ENCODE assay signal across 8 mouse cellular contexts in genomic region chr5:149245965-149246470, GRCm38 (mm10). TPM values are rescaled to one million over a fixed set of nuclear protein-coding genes. Genes with fewer than 3 reads are reported as not detected.
A peak's percentile ranks its signal among the peaks of the same experiment; 100 is the strongest.
DNase-seq lines count a peak whose midpoint lies in the region; ATAC-seq lines count a peak whose summit lies in the region.

No protein-coding gene starts in this region.

- H3K4me2 ChIP-seq in embryonic facial prominence, embryonic 12.5 days (replicated peaks) = peak overlapping the region; percentile 48
- peak overlapping the region; percentile 58 for H3K4me2 ChIP-seq in stomach, embryonic 14.5 days (replicated peaks; ENCODE audit: low read depth, low read length)

- intact Hi-C loops in heart, postnatal 14 days (cut with DNase I) = no loop called here

- H3K4me1 ChIP-seq in embryonic facial prominence, embryonic 12.5 days = peaks cover 14% of the 10 kb centered on the region
- H3K4me1 ChIP-seq in limb, embryonic 10.5 days = peaks cover 21% of the 10 kb centered on the region
- H3K4me1 ChIP-seq in stomach, embryonic 14.5 days (ENCODE audit: control insufficient read depth, insufficient read depth, low read length) = peaks cover 21% of the 10 kb centered on the region

- no peaks in the 10 kb centered on the region for H3K9me3 ChIP-seq in embryonic facial prominence, embryonic 12.5 days
- 0 out of 2 replicates have a peak, but pooled peaks cover 1% of the 10 kb centered on the region for H3K9me3 ChIP-seq in limb, embryonic 10.5 days (replicated peaks)
- H3K9me3 ChIP-seq in stomach, embryonic 14.5 days (ENCODE audit: control insufficient read depth, low read depth, low read length) = peaks cover 4% of the 10 kb centered on the region; the same call in 1 of the 2 replicates

- peak; percentile 66 for ATAC-seq in embryonic facial prominence, embryonic 12.5 days (ENCODE audit: insufficient number of reproducible peaks, insufficient read depth, low FRiP score, low TSS enrichment)
- peak; percentile 88 for ATAC-seq in stomach, embryonic 14.5 days (ENCODE audit: insufficient number of reproducible peaks, insufficient read depth, low FRiP score, low read depth)

- no peak overlapping the region for H3K9ac ChIP-seq in embryonic facial prominence, embryonic 12.5 days
- H3K9ac ChIP-seq in stomach, embryonic 14.5 days (replicated peaks; ENCODE audit: low read depth, low read length) = no peak overlapping the region

- 26% methylated on average over 16 of the region's 16 CpGs for WGBS in embryonic facial prominence, embryonic 12.5 days
- WGBS in limb, embryonic 10.5 days = 16% methylated on average over 16 of the region's 16 CpGs
- 7% methylated on average over 16 of the region's 16 CpGs for WGBS in stomach, embryonic 14.5 days

- H3K4me3 ChIP-seq in embryonic facial prominence, embryonic 12.5 days = peak overlapping the region; percentile 6
- H3K4me3 ChIP-seq in limb, embryonic 10.5 days = peak overlapping the region; percentile 31
- peak overlapping the region; percentile 15 for H3K4me3 ChIP-seq in stomach, embryonic 14.5 days (ENCODE audit: low read depth, low read length)

- H3K36me3 ChIP-seq in embryonic facial prominence, embryonic 12.5 days = no peaks in the 10 kb centered on the region
- H3K36me3 ChIP-seq in limb, embryonic 10.5 days = no peaks in the 10 kb centered on the region
- H3K36me3 ChIP-seq in stomach, embryonic 14.5 days (ENCODE audit: control insufficient read depth, insufficient read depth, low read length) = no peaks in the 10 kb centered on the region

- no peak overlapping the region for H3K27ac ChIP-seq in embryonic facial prominence, embryonic 12.5 days
- H3K27ac ChIP-seq in limb, embryonic 10.5 days = peak overlapping the region; percentile 69
- peak overlapping the region; percentile 44; the same call in 1 of the 2 replicates for H3K27ac ChIP-seq in stomach, embryonic 14.5 days (ENCODE audit: low read length)

- no peaks in the 10 kb centered on the region for H3K27me3 ChIP-seq in embryonic facial prominence, embryonic 12.5 days
- no peaks in the 10 kb centered on the region for H3K27me3 ChIP-seq in limb, embryonic 10.5 days (ENCODE audit: low read depth, poor library complexity, severe bottlenecking)
- no peaks in the 10 kb centered on the region for H3K27me3 ChIP-seq in stomach, embryonic 14.5 days (ENCODE audit: control insufficient read depth, insufficient read depth, low read length)

- DNase-seq in ovary, adult 18-20 months (ENCODE audit: low spot score) = peak; percentile 31
- no peak for DNase-seq in ovary, postnatal 14 days (ENCODE audit: low spot score)
- DNase-seq in heart, postnatal 14 days = peak; percentile 51
- peak; percentile 43 for DNase-seq in limb, embryonic 10.5 days (ENCODE audit: low spot score)
- DNase-seq in mesoderm, embryonic 11.5 days (ENCODE audit: low read depth, low spot score) = peak; percentile 32
- DNase-seq in urinary bladder, postnatal 10 days (ENCODE audit: low spot score) = no peak

RNA-seq across cellular contexts. Expression of gene Alox5ap, which starts 18.5 kb away (rescaled TPM):
- polyA plus RNA-seq in embryonic facial prominence, embryonic 12.5 days (2016; fragmentation: Nextera tagmentation; extraction: Ambion mirVana) = 8.5 and 13.1 TPM in 2 replicates
- 10 to 100 TPM; 13.2 to 16.8 TPM for total RNA-seq in heart, postnatal 14 days (2021)
- 6.2 and 8.7 TPM in 2 replicates for polyA plus RNA-seq in limb, embryonic 10.5 days (2016; fragmentation: Nextera tagmentation; extraction: Ambion mirVana)
- polyA plus RNA-seq in stomach, embryonic 14.5 days (2014; fragmentation: Nextera tagmentation; extraction: Ambion mirVana) = 11.2 and 11.6 TPM in 2 replicates

Comparison
In these comparisons a context has a peak if more than half of its experiments do, and no peak if none do; other contexts are left out.
1. DNase-seq: peak in ovary, adult 18-20 months (single experiment), heart, postnatal 14 days (2 of 2), limb, embryonic 10.5 days (single experiment) and mesoderm, embryonic 11.5 days (single experiment); none in ovary, postnatal 14 days (single experiment) and urinary bladder, postnatal 10 days (single experiment).
2. Peak in every context shown above with its lines, with median percentiles within 50 percentile points of each other: H3K4me3 ChIP-seq.